Mouse (Mus musculus) ovary, postnatal 36 days (tissue): Measurements from ENCODE around the gene Sox13.

Experiments used
- DNase-seq: peaks from one replicate; pipeline ENCODE4 v3.0.0; 2022; ENCODE audit warnings: low spot score, mixed read lengths

Sox13 gene

GRCm38 (mm10) chr1:133397483-133398237 lies 26.5 kb downstream of the Sox13 start:
- DNase-seq, result no peak

- no peak for DNase-seq
Measured at GRCm38 (mm10) chr1:133397094-133397482, 27.1 kb downstream of the Sox13 start.

GRCm38 (mm10) chr1:133396693-133397092 lies 27.5 kb downstream of the Sox13 start:
- no peak for DNase-seq

GRCm38 (mm10) chr1:133394702-133395101 lies 29.5 kb downstream of the Sox13 start:
- DNase-seq, result no peak

- no peak for DNase-seq
Measured at GRCm38 (mm10) chr1:133387539-133388268, 36.5 kb downstream of the Sox13 start.

- DNase-seq, result no peak
Measured at GRCm38 (mm10) chr1:133386209-133386608, 38.0 kb downstream of the Sox13 start.

- DNase-seq, result peak; percentile 74
Measured at GRCm38 (mm10) chr1:133385506-133385905, 38.7 kb downstream of the Sox13 start.

GRCm38 (mm10) chr1:133383157-133383783 lies 40.9 kb downstream of the Sox13 start:
- DNase-seq, result no peak

GRCm38 (mm10) chr1:133382552-133383155 lies 41.5 kb downstream of the Sox13 start:
- no peak for DNase-seq

GRCm38 (mm10) chr1:133382008-133382407 lies 42.2 kb downstream of the Sox13 start:
- DNase-seq, result no peak

GRCm38 (mm10) chr1:133380347-133381065 lies 43.7 kb downstream of the Sox13 start:
- DNase-seq, result no peak

- DNase-seq, result no peak
Measured at GRCm38 (mm10) chr1:133379986-133380320, 44.2 kb downstream of the Sox13 start.

GRCm38 (mm10) chr1:133379254-133379985 lies 44.8 kb downstream of the Sox13 start:
- DNase-seq, result no peak

GRCm38 (mm10) chr1:133377547-133377946 lies 46.6 kb downstream of the Sox13 start:
- DNase-seq, result no peak

- DNase-seq, result no peak
Measured at GRCm38 (mm10) chr1:133375696-133376346, 48.4 kb downstream of the Sox13 start.

- DNase-seq, result no peak
Measured at GRCm38 (mm10) chr1:133372113-133372512, 52.1 kb downstream of the Sox13 start.

- DNase-seq, result no peak
Measured at GRCm38 (mm10) chr1:133371431-133371830, 52.7 kb downstream of the Sox13 start.

- DNase-seq, result no peak
Measured at GRCm38 (mm10) chr1:133370352-133370751, 53.8 kb downstream of the Sox13 start.

- DNase-seq, result peak; percentile 47
Measured at GRCm38 (mm10) chr1:133368644-133369043, 55.5 kb downstream of the Sox13 start.

GRCm38 (mm10) chr1:133367606-133368488 lies 56.3 kb downstream of the Sox13 start:
- DNase-seq, result peak; percentile 82
